Mouse (Mus musculus) kidney, postnatal 14 days (tissue): ENCODE measurements around the gene Accs.

ENCODE experiments used
- DNase-seq: peaks from one replicate; pipeline ENCODE4 v3.0.0; 2022; ENCODE audit warnings: mixed read lengths

The Accs gene

DNA sequence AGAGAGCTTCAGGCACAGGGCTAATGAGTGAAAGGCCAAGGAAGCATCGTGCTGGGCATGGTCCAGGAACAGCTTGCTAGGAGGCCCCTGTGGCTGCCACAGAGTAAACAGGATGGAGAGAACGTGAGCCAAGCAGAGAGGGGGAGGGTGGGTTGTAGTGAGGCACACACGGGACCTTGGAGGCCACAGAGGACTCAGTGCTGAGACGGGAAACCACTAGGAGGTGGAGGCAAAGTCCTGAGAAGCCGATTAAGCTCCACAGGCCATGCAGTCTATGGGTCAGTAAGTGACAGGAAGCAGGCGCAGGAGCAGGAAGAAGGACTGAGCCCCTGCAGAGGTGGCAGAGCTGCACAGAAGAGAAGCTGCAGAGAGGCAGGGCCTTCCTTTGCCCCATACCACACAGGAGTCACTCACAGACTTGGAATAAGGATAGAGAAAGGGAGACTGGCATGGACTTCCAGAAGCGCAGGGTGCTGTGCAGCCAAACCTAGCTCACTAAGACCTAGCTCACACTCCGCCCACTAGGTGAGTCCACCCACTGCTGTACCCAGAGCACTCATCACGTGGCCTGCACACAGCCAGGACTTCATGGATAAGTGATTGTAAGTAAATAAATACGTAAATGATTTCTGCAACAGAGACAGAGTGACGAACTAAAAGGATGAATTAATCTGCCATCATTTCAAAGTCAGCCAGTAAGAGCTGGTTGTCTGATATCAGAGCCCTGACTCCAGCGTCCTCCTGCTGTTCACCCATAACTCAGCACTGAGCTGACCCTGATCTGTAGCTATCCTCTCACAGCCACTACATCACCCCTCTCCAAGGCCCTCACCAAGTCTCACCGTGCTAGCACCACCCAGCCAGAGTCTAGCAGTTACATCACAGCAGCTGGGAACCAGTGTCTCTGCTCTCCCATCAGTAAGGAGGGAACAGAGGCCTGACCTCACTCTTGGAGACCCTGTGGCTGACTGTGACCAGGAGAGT is 57.9 kb downstream of the Accs start:
- peak; percentile 85 for DNase-seq

DNA sequence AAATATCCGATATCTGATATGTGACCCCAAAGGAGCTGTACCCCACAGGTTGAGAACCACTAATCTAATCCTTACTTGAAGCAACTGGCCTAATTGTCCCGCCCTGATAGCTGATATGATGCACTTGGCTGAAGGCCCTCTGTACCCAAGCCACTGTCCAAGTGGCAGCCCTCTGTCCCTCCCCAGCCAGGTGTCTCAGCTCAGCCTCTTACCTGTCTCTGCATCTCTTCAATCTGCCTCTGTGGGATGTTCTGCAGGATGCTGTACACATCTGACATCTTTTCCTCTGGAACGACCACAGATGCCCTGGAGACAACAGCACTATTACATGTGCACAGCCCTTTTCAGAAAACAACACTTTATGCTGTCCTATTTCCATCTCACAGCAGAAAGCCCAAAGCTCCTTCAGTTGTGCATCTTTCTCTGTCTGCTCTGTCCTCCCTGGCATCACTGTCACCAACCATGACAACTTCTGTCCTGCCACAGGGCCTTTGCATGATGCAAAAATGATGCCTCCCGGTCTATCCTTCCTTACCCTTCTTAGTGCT is 58.9 kb downstream of the Accs start:
- DNase-seq: no peak

DNA sequence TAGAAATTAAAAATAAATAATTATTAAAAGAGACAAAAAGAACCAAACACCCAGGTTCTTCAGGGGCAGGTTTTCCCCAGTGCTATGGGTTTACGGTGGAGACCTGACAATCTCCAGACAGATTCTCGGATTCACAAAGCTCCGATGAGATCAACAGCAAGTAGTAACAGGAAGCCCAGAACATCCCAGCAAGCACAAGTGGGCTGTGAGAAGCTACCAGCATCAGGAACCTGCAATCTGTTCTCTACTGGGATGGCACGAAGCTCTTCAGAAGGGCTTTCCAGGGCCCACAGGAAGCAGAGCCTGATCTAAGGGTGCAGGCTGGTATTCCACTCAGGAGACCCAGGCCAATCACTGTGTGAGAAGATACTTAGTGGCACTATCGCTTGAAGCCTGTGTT is 61.2 kb downstream of the Accs start:
- no peak for DNase-seq

DNA sequence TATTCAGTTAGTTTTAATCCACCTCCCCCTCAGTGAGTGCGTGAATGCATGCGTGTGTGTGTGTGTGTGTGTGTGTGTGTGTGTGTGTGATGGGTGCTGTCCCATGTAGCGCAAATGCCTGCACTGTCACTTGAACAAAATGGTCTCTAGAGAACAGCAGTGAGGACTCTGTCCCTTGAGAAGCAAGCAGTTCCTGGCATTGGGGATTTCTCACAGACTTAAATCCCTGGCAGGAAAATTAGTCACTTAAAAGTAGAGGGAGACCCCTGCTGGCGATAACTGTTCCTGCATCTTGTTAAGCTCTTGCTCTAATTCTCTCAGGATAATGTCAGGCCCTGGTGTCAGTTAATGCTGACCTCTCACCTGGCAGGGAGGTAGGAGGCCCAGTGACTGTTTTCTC is 63.6 kb downstream of the Accs start:
- peak; percentile 80 for DNase-seq

DNA sequence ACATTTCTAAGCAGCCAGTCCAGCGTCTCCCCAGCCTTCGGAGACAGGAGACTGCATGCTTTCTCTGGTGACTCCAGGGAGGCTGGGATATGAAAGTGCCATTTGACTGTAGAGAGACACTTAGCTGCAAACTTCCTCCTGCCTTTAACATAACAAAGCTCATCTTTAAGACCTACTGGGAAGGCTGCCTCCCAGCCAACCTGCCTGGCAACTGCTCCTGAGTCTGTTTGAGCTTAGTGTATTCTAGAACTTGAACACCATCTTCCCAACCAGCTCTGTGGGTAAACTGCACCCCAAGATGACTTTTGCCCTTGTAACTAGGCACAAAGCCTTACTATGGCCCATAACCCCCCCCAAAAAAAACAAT is 64.3 kb downstream of the Accs start:
- no peak for DNase-seq

DNA sequence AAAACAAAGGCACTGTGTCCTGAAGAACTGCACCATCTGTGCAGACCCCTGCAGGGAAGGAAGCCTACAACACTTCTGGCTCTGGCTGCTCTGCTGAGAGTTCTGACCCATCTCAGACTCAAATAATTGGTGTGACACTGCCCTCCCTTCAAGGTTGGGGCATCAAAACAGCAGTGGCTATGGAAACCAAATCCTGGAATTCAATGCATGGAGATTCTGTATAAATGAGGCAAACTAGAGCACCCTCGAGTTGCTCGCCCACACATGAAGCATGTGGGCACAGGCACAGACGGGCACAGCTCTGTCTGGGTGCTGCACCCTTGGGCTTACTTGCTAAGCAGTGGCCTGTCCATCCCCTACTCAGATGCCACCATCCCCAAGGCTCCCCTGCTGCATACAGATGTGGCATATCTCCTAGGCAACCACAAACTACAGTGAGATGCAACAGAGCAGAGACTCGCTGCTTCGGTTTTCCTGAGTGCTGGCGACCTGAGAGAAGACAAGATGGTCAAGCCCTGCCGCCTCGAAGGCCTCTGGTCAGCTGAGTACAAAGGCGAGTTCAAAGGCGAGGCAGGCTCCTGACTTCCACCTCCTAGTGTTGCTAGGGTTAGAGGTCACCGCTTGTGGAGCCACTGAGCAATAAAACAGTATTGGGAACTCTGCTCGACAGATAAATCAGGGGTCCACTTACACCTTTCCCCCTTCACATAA is 64.9 kb downstream of the Accs start:
- no peak for DNase-seq

DNA sequence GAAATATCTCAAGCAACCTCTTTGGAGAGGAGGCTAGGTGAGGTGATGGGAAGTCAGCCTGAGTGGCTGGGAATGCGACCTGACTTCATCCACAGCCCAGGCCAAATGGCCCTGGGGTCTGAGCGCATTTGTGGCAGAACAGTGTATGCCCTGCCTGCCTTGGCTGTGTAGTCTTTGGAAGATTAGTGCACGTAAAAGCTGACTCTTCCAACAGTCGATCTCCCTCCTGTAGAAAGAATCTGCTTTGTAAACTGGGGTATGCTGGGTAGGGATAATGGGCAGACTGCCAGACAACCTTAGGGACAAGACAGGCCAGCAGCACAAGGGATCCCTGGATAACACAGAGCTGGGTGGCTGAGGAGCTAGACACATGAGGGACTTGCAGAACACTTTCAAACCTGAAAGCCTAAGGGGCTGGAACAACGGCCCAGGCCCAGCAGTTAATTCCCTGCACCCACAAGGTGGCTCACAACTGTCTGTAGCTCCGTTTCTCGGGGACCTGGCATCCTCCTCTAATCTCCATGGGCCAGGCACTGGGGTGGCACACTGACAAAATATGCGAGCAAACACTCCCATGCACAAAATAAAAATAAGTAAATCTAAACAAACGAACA is 65.7 kb downstream of the Accs start:
- DNase-seq: no peak
